Mouse (Mus musculus): ENCODE data around the gene Med23.

The Med23 gene

DNA sequence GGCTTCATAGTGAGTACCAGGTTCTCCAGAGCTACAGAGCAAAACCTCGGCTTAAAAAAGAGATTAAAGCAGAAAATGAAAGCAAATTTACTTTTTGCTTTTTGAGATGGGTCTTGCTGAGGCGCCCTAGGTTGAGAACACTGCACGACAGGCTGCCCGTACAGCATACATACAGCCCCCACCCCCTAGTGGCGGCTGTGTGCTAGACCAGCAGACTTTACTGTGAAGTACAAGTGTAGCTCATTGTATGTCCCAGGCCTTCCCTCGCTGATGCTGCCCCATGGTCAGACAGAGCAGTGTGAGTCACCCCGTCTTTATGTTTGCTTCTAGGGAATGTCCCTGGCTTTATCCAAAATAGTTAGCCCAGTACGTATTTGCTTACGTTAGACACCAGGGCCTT is 16.2 kb downstream of the Med23 start:
- peak; percentile 29 to 36 for DNase-seq

DNA sequence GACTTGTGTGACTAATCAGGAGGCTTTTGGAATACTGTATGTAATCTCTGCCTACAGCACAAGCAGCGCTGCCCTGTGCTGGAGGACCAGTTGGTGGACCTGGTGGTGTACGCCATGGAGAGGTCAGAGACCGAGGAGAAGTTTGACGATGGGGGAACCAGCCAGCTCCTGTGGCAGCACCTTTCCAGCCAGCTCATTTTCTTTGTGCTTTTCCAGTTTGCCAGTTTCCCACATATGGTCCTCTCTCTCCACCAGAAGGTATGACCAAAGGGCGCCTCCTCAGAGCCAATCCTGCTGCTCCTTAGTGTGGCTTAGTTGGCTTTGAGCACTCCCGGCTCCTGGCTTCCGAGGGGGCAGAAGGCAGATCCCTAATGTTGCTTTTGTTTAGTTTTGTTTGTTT is 18.6 kb downstream of the Med23 start:
- DNase-seq: no peak

DNA sequence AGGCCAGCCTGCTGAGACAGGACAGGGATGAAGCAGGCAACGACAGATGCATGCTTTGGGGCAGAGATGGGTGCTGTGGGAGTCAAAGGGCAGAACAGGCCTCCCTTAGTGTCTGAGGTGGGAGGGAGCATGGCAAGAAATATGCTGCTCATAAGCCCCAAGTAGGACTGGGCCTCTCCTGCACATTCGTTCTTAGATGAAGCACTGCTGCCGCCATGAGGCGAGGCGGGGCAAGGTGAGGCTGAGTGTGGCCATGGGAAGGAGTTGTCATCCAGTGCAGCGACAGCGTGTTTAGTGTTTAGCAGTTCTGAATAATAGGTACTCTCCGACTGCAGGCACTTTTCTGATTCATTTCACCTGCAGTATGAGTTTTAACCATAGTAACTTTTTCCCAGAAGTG is 26.1 kb downstream of the Med23 start:
- DNase-seq: peak in 1 of 2 experiments; percentile 48

DNA sequence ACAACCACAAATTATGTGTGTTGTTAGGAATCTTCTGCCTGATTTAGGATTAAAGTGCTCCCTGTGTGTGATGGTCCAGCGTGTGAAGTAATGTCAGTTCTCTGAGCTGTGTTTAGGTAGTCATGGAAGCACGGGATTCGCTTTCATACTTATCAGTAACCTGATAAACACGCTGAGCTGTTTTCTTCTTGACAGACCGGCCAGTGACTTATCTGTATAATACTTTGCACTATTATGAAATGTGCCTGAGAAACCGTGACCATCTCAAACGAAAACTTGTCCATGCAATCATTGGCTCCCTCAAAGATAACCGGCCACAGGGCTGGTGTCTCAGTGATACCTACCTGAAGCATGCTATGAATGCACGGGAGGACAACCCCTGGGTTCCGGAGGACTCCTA is 35.8 kb downstream of the Med23 start:
- DNase-seq: no peak

DNA sequence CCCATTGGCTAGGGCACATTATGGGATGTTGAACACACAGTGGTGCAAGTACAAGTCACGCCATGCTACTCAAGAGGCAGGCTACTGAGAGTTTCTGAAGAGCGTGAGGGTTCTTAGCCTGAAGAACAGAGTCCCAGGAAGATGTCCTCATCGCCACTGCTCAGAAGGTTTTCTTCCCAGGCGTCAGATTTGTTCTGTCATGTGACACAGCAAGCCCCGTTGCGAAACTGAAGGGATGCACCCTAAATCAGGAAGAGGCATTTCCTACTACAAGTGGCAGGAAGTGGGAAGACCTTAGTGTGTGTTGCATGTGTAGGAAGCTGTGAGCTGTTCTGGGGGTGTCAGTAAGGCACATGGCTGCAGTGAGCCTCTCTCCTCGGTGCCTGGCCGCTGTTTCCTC is 41.4 kb downstream of the Med23 start:
- peak in 1 of 2 experiments; percentile 52 for DNase-seq

DNA sequence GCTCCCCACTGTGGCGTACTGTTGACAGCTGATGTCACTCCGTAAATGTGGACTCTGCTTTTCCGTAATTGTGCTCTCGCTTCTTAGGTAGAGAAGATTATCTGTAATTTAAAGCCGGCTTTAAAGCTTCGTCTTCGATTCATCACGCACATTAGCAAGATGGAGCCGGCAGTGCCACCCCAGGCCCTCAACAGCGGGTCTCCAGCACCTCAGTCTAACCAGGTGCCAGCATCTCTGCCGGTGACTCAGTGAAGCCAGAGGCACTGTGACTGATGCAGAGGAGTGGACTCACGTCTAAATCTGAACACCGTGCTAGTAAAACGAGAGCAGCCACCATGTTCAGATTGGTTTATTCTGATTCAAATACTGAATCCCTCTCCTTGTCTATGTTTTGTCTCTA is 42.8 kb downstream of the Med23 start:
- DNase-seq: no peak

DNA sequence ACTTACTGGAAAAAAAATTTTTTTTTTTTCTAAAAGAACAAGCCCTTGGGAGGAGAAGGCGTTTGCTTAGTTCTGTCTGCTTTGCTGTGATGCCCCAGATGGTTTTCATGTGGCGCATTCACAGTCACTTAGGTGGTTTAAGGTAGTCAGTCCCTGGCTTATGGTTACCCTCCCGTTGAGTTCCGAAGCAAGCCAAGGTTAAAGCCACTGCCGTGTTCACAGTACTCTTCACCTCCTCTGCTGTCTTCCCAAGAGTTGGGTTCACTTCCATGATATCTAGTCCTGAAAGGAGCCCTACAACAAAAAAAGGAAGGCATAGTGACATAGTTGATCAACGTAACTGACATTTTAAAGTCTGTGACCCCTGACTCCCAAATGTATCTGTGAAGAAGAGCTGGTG is 45.7 kb downstream of the Med23 start:
- DNase-seq: no peak

DNA sequence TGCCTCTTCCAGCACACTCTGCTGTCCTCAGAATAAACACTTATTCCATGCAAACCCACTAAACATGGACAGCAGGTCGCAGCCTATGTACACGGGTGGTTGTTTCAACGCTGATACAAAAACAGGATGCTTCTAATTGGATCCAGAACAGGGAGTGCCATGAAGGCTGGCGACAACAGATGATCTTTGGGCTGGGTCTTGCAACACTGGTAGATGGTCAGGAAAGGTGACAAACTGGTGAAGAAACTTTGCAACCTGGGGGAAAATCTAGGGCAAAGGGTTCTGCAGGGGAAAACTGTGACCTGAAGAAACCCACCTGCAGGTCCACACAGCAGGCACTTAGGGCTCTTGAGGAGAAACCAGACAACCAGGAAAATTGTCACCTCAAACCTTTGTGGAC is 53.2 kb downstream of the Med23 start:
- no peak for DNase-seq

DNA sequence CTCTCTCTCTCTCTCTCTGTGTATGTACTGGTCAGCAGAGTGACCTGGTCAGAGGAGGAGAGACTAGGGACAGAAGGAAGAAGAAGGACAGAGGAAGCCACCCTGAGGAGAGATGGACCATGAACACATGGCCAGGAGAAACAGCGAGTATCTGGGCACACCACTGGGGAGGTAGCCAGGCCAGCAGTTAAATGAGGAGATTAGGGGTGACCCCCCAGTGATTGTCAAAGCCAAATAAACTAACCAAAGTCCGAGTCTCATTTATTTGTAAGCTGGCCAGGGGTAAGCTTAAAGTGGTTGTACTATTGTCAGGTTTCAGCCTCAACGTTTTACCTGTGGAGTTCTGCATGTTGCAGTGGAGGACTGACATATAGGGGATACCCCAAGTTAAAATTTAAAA is 54.5 kb downstream of the Med23 start:
- DNase-seq: no peak

DNA sequence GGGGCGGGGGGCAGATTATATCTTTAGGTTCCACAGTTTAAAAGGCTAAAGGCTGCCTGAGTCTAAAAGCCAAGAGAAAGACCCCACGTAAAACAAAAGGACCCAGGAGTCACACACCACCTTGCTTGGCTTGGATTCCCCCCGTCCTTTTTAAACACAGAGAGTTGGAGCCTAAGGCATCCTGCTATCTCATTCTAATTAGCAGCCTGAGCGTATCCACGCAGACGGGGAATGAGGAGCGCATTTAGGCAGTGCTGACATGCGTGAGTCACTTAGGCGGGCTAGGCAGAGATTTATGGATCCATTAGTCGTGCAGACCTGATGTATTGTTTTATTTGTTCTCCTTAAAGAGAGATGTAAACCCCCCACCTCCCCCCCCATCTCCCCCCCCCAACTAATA is 56.6 kb downstream of the Med23 start:
- DNase-seq: no peak

DNA sequence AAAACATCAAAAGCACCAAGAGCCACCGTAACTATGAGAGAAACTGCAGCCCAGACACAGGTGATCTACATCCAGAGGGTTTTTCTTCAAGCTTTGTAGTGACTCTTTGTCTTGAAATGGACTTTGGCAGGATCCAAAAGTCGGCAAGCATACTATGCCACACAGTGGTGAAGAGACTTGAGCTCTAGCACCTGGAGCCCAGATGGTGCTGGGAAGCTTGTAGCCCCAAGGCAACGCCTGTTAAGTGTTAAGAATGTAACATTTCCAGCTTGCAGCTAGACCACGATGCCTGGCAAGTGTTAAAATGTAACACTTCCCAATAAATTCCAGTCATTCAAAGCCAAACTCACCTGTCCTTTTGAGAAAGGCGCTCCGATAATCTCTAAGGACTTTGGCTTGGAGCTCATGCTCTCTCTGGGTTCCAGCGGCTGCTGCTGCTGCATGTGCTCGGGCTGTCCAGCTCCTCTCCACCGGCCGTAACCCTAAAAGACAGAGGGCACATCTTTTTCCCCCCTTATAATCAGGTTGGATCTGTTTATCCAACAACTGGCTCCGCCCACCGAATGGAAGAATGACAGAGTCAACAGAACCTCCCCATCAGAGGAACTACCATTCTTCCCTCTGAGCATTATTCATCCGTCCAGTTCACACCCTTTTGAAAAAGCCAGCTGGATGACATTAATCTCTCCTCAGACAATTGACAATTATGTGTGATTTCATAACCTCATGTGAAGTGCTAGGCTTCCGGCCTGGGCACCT is 57.4 kb downstream of the Med23 start, which contains the start of gene Arg1:
TSS of gene Arg1 (minus strand) at position 523 of the 759 bp plus-strand sequence.
- DNase-seq: no peak

DNA sequence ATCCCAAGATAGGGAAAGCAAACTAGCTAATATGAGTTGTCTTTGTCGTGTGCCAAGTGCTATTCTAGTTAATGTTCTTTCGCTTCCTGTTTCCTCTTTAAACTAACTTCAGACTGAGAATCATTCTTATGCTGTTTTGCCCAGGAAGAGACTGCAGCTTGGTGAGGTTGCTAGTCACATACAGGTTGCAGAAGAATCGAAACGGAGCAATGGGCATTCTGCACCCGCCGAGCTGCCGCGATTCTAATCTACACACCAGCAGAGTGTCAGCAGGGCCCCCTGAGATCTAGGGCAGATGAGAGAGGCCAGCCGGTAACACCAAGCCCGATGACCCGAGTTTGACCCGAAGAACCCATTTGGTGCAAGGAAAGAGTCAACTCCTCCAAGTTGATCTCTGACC is 58.3 kb downstream of the Med23 start:
- peak in 1 of 2 experiments; percentile 18 for DNase-seq

DNA sequence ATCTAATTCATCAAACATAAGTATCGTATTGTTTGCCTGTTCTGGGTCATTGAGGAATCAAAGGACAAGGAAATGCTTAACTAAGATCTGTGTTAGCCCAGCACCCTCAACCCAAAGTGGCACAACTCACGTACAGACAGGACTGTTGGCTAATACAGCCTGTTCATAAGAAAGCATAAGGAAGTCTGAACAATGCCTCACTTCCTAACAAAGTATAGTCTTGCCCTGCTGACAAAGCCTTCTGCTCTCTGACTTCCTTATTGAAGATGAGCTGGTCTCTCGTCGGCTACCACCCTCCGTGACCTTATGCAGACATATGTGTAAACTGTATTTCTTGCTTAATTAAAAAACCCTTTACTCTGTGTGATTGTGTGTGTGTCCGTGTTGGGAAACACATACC is 60.4 kb downstream of the Med23 start:
- peak in 1 of 2 experiments; percentile 25 for DNase-seq

DNA sequence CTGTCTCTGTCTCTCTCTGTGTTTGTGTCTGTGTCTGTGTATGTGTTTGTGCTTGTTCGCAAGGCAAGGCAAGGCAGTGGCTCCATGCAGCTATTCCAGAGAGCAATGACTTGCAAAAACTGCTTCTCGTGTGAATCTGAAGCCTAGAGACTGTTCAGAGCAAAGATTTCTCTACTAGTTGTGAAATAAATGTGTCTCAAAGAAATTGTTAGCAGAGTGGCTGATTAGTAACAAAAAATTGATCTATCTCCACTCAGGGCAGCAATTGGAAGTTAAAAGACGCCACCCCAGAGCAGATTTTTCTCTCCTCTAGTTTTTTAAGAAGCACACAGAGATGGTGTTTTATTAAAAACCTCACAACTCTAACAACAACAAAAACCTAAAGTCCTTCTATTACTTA is 78.1 kb downstream of the Med23 start:
- DNase-seq: no peak

DNA sequence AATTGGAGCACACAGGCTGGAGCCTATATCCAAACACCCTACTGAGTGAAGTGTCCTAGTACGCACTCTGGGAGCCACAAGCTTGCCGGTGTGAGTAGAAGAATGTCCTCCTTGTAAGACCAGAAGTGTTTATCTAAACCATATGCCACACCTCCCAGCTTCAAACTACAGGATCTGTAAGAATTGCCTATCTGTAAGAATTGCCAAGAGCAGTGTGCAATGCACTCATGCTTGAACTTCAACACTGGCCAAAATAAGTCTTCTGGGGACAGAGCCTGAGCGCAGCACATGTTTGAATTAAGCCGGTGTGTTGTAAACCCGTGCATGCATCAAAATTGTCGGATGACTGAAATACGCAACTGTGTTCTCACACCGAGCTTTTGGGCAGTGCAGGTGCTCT is 78.5 kb downstream of the Med23 start:
- peak; percentile 15 to 38 for DNase-seq

DNA sequence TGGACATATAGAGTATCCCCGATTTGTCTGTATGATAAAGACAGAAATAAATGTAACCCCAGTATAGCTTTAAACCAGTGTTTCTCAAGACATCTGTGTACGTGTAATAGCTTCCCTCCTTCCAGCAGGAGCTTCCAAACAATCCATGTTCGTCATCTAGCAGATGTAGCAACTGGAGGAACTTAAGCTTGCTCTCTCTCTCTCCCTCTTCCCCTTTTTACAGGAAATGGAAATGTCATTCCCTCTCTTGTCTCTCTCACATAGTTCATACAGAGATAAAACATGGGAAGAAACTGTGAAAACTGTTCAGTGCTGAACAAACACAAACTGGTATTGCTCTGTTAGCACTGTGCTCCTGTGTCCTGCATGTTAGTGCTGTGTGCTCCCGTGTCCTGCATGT is 80.4 kb downstream of the Med23 start:
- no peak for DNase-seq

DNA sequence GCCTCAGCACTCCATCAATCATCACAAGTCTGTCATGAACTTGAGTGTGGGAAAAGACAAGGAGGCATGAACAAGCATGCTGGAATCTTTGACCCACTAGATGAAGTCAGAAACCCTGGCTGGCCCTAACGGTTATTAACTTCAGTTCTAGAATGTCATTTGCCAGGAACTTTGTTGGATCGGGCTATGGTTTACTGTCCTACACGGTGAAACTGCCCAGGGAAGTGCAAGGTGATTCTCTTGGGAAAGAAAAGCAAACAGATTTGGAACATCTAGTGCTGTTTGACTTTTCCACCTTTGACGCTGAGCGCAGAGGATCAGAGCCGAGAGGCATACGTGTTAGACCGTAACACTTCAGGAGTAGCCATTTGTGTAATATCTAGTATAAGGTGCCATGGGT is 81.8 kb downstream of the Med23 start:
- no peak for DNase-seq

DNA sequence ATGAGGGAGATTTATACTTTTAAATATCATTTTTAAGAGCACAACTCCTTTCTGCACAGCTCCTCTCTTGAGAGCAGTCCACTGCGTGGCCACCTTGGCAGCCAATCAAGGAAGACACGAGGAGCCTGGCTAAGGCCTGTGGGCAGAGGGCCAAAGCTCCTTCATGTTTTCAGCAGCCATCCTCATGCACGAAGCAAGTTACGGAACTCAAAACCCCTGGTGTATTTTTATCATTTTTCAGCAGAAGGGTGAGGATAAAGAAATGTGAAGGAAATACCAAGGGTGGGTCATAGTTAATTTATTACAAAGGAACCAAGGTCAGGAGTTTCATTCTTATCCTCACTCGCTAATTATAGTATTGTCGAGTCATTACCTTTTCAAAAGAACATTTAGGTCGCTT is 82.8 kb downstream of the Med23 start:
- DNase-seq: peak; percentile 22 to 52

DNA sequence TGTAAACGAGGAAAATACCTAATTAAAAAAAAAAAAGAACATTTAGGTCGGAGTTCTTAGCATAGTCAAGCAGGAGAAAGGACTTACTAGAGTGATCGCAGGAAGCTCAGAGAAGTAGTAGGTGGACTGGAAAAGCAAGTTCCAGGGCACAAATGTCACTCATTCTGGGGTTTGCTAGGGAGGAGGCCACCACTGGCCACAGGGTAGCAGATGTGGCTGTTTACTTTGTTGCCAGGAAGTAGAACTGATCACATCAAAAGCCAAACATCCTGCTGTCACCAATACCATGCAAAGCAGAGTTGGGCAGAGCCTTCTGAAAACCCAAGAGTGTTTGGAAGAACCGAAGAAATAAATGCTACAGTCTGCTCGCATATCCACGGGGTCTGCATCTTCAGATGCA is 84.1 kb downstream of the Med23 start:
- DNase-seq: no peak

DNA sequence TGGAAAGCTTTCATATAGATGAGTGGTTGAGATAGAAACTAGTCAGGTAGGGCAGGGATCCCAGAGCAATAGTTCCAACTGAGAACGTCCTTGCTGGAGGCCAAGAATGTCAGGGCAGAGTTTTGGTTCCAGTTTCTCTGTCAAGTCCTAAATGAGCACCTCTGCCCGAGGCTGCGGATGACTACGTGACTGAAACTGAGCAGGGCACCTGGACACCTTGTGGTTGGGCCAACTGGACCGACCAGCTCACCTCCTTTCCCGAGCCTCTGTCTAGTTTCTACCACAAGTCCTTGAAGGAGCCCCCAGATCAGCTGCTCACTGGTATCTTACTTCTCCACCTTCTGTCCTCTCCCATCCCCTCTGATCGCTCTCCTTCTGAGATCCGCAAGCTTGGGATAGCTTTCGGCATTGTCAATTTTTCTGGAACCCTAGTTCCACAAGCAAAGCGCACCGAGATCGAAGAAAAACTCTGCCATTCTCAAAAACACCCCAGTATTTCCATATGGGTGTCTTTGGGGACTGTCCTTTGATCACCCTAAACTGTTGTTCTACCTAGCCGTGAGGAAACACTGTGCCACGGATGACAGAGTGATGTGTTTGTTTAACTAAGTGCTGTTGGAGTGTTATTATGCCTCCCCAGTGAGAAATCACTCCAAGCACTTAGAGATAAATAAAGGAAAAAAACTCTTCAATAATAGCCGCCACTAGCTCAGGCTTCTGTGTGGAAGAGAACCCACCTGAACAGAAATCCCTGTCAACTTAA is 88.7 kb downstream of the Med23 start:
- no peak for DNase-seq

DNA sequence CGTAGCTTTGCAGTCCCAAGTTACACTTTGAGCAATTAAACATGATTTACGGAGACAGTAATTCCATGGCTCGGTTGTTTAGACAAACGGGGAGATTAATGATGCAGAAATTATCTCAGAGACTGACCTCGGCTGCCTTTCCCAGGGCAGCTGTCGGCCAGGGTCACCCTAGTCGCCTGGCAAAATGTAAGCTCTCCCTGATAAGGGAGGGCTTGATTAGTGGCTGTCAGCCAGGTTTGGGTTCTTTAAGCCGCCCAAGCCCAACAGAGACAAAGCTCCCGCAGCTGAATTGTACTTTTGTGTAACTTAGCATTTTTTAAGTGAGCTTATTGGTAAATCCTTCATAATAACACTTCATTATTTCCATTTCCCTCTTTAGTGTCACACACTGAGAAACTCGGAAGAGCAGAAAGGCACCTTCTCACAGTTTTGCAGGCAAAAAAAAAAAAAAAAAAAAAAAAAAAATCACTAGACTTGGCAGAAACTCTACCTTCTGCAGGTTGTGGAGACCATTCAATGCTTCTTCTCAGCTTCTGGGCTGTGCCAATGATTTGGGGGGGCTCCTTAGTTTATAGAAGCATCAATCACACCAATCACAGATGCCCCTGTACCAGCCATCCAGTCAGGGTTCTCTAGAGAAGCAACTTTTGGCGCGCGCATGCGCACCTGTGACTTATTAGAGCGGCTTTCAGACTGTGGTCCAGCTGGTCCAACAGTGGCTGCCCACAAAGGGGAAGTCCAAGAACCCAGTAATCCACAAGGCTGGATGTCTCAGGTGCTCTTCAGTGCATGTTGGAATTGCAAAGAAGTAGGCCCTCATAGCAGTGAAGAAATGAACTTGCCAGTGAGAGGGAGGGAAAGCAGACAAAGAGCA is 89.5 kb downstream of the Med23 start:
- DNase-seq: peak; percentile 29 to 45

DNA sequence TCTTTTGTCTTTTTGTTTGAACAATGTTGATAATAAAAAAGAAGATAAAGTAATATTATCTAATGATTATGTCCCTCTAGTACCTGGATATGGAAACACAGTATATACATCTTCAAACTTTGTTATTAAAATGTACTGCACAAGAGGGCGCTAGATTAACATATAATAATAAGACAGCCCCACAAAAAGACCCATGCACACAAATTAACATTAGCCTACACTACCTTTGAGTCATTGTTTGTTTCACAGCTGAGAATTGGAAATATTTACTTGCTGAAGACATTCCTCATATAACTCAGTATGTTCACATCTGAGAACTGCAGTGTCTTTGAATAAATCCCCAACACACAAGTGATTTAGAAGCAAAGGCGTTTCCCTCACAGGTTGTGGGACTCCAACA is 91.3 kb downstream of the Med23 start:
- no peak for DNase-seq

DNA sequence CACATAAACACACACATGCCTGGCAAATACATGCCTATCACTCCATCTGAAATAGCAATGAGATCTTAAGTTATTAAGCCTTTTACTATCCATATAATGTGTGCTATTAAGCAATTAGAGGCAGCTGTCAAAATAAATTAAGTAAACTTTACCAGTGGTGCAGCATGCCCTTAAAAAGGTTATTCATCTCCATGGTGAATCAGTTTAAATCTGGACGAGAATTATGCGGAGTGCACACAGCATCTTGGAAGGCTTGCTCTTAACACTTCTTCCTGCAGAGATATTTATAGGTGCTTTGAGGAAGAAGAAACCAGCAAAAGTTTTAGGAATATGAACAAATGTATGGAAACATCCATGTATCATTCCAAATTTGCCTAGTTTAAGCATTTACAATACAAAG is 92.1 kb downstream of the Med23 start:
- no peak for DNase-seq
